Mouse (Mus musculus) erythroblast, embryonic 14.5 days (primary cell): Measurements from ENCODE around the gene Cycs.

Experiments
- GATA1 ChIP-seq: IDR thresholded peaks from 2 replicates; pipeline ENCODE4 v1.6.1; 2012; ENCODE audit warnings: low read length, inconsistent platforms, mixed read lengths
- TAL1 ChIP-seq: IDR thresholded peaks from 3 replicates; pipeline ENCODE4 v1.6.1; 2012; ENCODE audit warnings: low read length, inconsistent platforms, mixed read lengths

- TF ChIP-seq TAL1 (no peak), GATA1 (no peak)
These were observed 38.9 kb downstream of the Cycs start for GRCm38 (mm10) chr6:50527416-50527815.
